Mouse (Mus musculus): ENCODE results near the gene Dhodh. TPM values are rescaled to one million over a fixed set of nuclear protein-coding genes. Genes with fewer than 3 reads are reported as not detected.

Gene Dhodh
- total RNA-seq (2018; cell fraction: chromatin; rRNA removed), result 10 to 100 TPM in 20 of 26 experiments, 1 to 10 TPM in 6; 4.8 to 39.8 (median 20.3) TPM
- total RNA-seq (2018; cell fraction: cytosol; rRNA removed), result 10 to 100 TPM in 8 of 26 experiments, 1 to 10 TPM in 18; 5.7 to 14.5 (median 8.7) TPM
- total RNA-seq (2018; cell fraction: nucleus; rRNA removed), result 10 to 100 TPM in 17 of 26 experiments, 1 to 10 TPM in 9; 4.5 to 38.8 (median 11.7) TPM
- 4.3 to 14.5 TPM (median 6.6 TPM) in 3 replicates for polyA plus RNA-seq (2018)

GRCm38 (mm10) chr8:109608271-109609152 lies at the start of gene Dhodh:
Dhodh (minus strand) TSS chr8:109608673.
- WGBS (ENCODE audit: missing documents), result 2% methylated on average over 42 of the region's 42 CpGs
- peak within 1 kb of the TSS; percentile 88 for H3K27ac ChIP-seq

GRCm38 (mm10) chr8:109656860-109657259 lies 48.4 kb upstream of the Dhodh start:
- 84% methylated on average over 3 of the region's 3 CpGs for WGBS (ENCODE audit: missing documents)
- no peak overlapping the region for H3K27ac ChIP-seq
- H3K4me3 ChIP-seq (ENCODE audit: inconsistent target), result no peak overlapping the region
- H3K79me2 ChIP-seq (ENCODE audit: inconsistent target), result no peaks in the 10 kb centered on the region
- no peaks in the 10 kb centered on the region for H3K36me3 ChIP-seq (ENCODE audit: inconsistent target)

More at GRCm38 (mm10) chr8:109608271-109609152, at the start of gene Dhodh:
- Histone ChIP-seq H3K36me3 (ENCODE audit: inconsistent target) (no peaks in the 10 kb centered on the region), H3K4me3 (ENCODE audit: inconsistent target) (peak within 1 kb of the TSS; percentile 75), H3K79me2 (ENCODE audit: inconsistent target) (no peaks in the 10 kb centered on the region)

- 81% methylated on average over 10 of the region's 10 CpGs for WGBS (ENCODE audit: missing documents)
- no peaks in the 10 kb centered on the region for H3K36me3 ChIP-seq (ENCODE audit: inconsistent target)
- no peaks in the 10 kb centered on the region for H3K79me2 ChIP-seq (ENCODE audit: inconsistent target)
- H3K4me3 ChIP-seq (ENCODE audit: inconsistent target), result no peak overlapping the region
- no peak overlapping the region for H3K27ac ChIP-seq
These were observed 42.3 kb upstream of the Dhodh start for GRCm38 (mm10) chr8:109650801-109651200.

- Histone ChIP-seq H3K79me2 (ENCODE audit: inconsistent target) (no peaks in the 10 kb centered on the region), H3K27ac (no peak overlapping the region), H3K36me3 (ENCODE audit: inconsistent target) (no peaks in the 10 kb centered on the region), H3K4me3 (ENCODE audit: inconsistent target) (no peak overlapping the region)
- 84% methylated on average over 7 of the region's 7 CpGs for WGBS (ENCODE audit: missing documents)
These were observed 40.0 kb upstream of the Dhodh start for GRCm38 (mm10) chr8:109648469-109648868.

- H3K79me2 ChIP-seq (ENCODE audit: inconsistent target), result no peaks in the 10 kb centered on the region
- no peak overlapping the region for H3K27ac ChIP-seq
- no peak overlapping the region for H3K4me3 ChIP-seq (ENCODE audit: inconsistent target)
- no peaks in the 10 kb centered on the region for H3K36me3 ChIP-seq (ENCODE audit: inconsistent target)
- 89% methylated on average over 11 of the region's 11 CpGs for WGBS (ENCODE audit: missing documents)
These were observed 38.9 kb upstream of the Dhodh start for GRCm38 (mm10) chr8:109647331-109647730.

GRCm38 (mm10) chr8:109641236-109641635 lies 32.8 kb upstream of the Dhodh start:
- WGBS (ENCODE audit: missing documents), result 79% methylated on average over 5 of the region's 5 CpGs
- no peaks in the 10 kb centered on the region for H3K36me3 ChIP-seq (ENCODE audit: inconsistent target)
- H3K27ac ChIP-seq, result no peak overlapping the region
- H3K79me2 ChIP-seq (ENCODE audit: inconsistent target), result no peaks in the 10 kb centered on the region
- no peak overlapping the region for H3K4me3 ChIP-seq (ENCODE audit: inconsistent target)

- H3K79me2 ChIP-seq (ENCODE audit: inconsistent target), result no peaks in the 10 kb centered on the region
- no peaks in the 10 kb centered on the region for H3K36me3 ChIP-seq (ENCODE audit: inconsistent target)
- H3K4me3 ChIP-seq (ENCODE audit: inconsistent target), result no peak overlapping the region
- 71% methylated on average over 7 of the region's 7 CpGs for WGBS (ENCODE audit: missing documents)
- H3K27ac ChIP-seq, result no peak overlapping the region
These were observed 31.9 kb upstream of the Dhodh start for GRCm38 (mm10) chr8:109640410-109640809.

GRCm38 (mm10) chr8:109638851-109639250 lies 30.4 kb upstream of the Dhodh start:
- Histone ChIP-seq H3K4me3 (ENCODE audit: inconsistent target) (no peak overlapping the region), H3K36me3 (ENCODE audit: inconsistent target) (no peaks in the 10 kb centered on the region), H3K27ac (no peak overlapping the region), H3K79me2 (ENCODE audit: inconsistent target) (no peaks in the 10 kb centered on the region)
- 89% methylated on average over 5 of the region's 5 CpGs for WGBS (ENCODE audit: missing documents)

- no peaks in the 10 kb centered on the region for H3K36me3 ChIP-seq (ENCODE audit: inconsistent target)
- H3K4me3 ChIP-seq (ENCODE audit: inconsistent target), result no peak overlapping the region
- no peak overlapping the region for H3K27ac ChIP-seq
- H3K79me2 ChIP-seq (ENCODE audit: inconsistent target), result no peaks in the 10 kb centered on the region
- 95% methylated on average over 8 of the region's 8 CpGs for whole genome bisulfite sequencing (ENCODE audit: missing documents)
These were observed 26.7 kb upstream of the Dhodh start for GRCm38 (mm10) chr8:109635146-109635545.

- 93% methylated on average over 5 of the region's 5 CpGs for WGBS (ENCODE audit: missing documents)
- H3K36me3 ChIP-seq (ENCODE audit: inconsistent target), result no peaks in the 10 kb centered on the region
- no peak overlapping the region for H3K4me3 ChIP-seq (ENCODE audit: inconsistent target)
- no peak overlapping the region for H3K27ac ChIP-seq
- no peaks in the 10 kb centered on the region for H3K79me2 ChIP-seq (ENCODE audit: inconsistent target)
These were observed 24.0 kb upstream of the Dhodh start for GRCm38 (mm10) chr8:109632498-109632897.

GRCm38 (mm10) chr8:109628638-109629037 lies 20.2 kb upstream of the Dhodh start:
- whole genome bisulfite sequencing (ENCODE audit: missing documents), result 76% methylated on average over 6 of the region's 6 CpGs
- Histone ChIP-seq H3K4me3 (ENCODE audit: inconsistent target) (no peak overlapping the region), H3K27ac (no peak overlapping the region), H3K79me2 (ENCODE audit: inconsistent target) (no peaks in the 10 kb centered on the region), H3K36me3 (ENCODE audit: inconsistent target) (no peaks in the 10 kb centered on the region)

GRCm38 (mm10) chr8:109615569-109615968 lies 7.1 kb upstream of the Dhodh start:
- Histone ChIP-seq H3K27ac (no peak overlapping the region), H3K36me3 (ENCODE audit: inconsistent target) (no peaks in the 10 kb centered on the region), H3K4me3 (ENCODE audit: inconsistent target) (no peak overlapping the region), H3K79me2 (ENCODE audit: inconsistent target) (no peaks in the 10 kb centered on the region)
- 77% methylated on average over 3 of the region's 3 CpGs for WGBS (ENCODE audit: missing documents)

- Histone ChIP-seq H3K4me3 (ENCODE audit: inconsistent target) (peak within 1 kb of the TSS; percentile 34), H3K79me2 (ENCODE audit: inconsistent target) (no peaks in the 10 kb centered on the region), H3K36me3 (ENCODE audit: inconsistent target) (no peaks in the 10 kb centered on the region), H3K27ac (no peak within 1 kb of the TSS)
- 22% methylated on average over 27 of the region's 27 CpGs for WGBS (ENCODE audit: missing documents)
These were observed 6.1 kb upstream of the Dhodh start, which contains the start of gene Pkd1l3 for GRCm38 (mm10) chr8:109614243-109615210. Pkd1l3 (plus strand) TSS chr8:109614517.

- Histone ChIP-seq H3K27ac (peak overlapping the region; percentile 88), H3K36me3 (ENCODE audit: inconsistent target) (no peaks in the 10 kb centered on the region), H3K79me2 (ENCODE audit: inconsistent target) (no peaks in the 10 kb centered on the region), H3K4me3 (ENCODE audit: inconsistent target) (peak overlapping the region; percentile 75)
- 28% methylated on average over 5 of the region's 5 CpGs for WGBS (ENCODE audit: missing documents)
These were observed 655 bp upstream of the Dhodh start for GRCm38 (mm10) chr8:109609153-109609502.

Data from macrophage (primary cell).